Mouse (Mus musculus) heart, embryonic 15.5 days (tissue): ENCODE data around the gene Hoxb8. TPM values are rescaled to one million over a fixed set of nuclear protein-coding genes. Genes with fewer than 3 reads are reported as not detected.
A peak's percentile ranks its signal among the peaks of the same experiment; 100 is the strongest.

Experiments used
- ATAC-seq: fragments of 200-750 bp; cut with Nextera tagmentation; replicated peaks from 2 replicates; pipeline ENCODE4 v1.8.0; 2017; ENCODE audit warnings: low read depth, moderate TSS enrichment; ENCODE audit not compliant: insufficient number of reproducible peaks, insufficient read depth, low FRiP score
- H3K27ac ChIP-seq: fragments of 300-500 bp; sonication (generic); 2 replicates; pipeline ENCODE4 v1.5.1; 2015; ENCODE audit warnings: mild to moderate bottlenecking, inconsistent platforms
- H3K27me3 ChIP-seq: fragments of 300-500 bp; sonication (generic); 2 replicates; pipeline ENCODE4 v1.6.1; 2015; ENCODE audit warnings: inconsistent platforms
- H3K36me3 ChIP-seq: fragments of 300-500 bp; sonication (generic); 2 replicates; pipeline ENCODE4 v1.6.1; 2015; ENCODE audit warnings: mild to moderate bottlenecking, inconsistent platforms
- H3K4me1 ChIP-seq: fragments of 300-500 bp; sonication (generic); replicated peaks from 2 replicates; pipeline ENCODE4 v1.6.1; 2015; ENCODE audit warnings: inconsistent platforms
- H3K4me2 ChIP-seq: fragments of 300-500 bp; sonication (generic); 2 replicates; pipeline ENCODE4 v1.6.1; 2015; ENCODE audit warnings: inconsistent platforms, mild to moderate bottlenecking, moderate library complexity
- H3K4me3 ChIP-seq: fragments of 300-500 bp; sonication (generic); 2 replicates; pipeline ENCODE4 v1.5.1; 2015; ENCODE audit warnings: mild to moderate bottlenecking, inconsistent platforms
- H3K9ac ChIP-seq: fragments of 300-500 bp; sonication (generic); 2 replicates; pipeline ENCODE4 v1.6.1; 2015; ENCODE audit warnings: mild to moderate bottlenecking, inconsistent platforms
- H3K9me3 ChIP-seq: fragments of 300-500 bp; sonication (generic); replicated peaks from 2 replicates; pipeline ENCODE4 v1.6.1; 2016; ENCODE audit warnings: inconsistent platforms
- WGBS: fragments of 180-500 bp; shearing (Covaris S2); methylation state at CpG from one replicate; pipeline ENCODE4 v1.1.7; 2015; ENCODE audit warnings: mixed read lengths; 5-methylcytosine and 5-hydroxymethylcytosine counted together
- polyA plus RNA-seq: library from polyadenylated mRNA; unstranded; fragments of >200 nt; fragmentation: Nextera tagmentation; extraction: Ambion mirVana; gene quantifications from 2 replicates; pipeline ENCODE4 v1.2.1, GENCODE M21; 2015

Hoxb8 gene
- polyA plus RNA-seq, 1 experiment from 2014 or later = not detected

GRCm38 (mm10) chr11:96304381-96305195 lies 22.9 kb downstream of the Hoxb8 start:
- Histone ChIP-seq H3K36me3 (no peaks in the 10 kb centered on the region), H3K9me3 (no peaks in the 10 kb centered on the region), H3K4me2 (peak overlapping the region; percentile 50), H3K27me3 (peaks cover 100% of the 10 kb centered on the region), H3K9ac (no peak overlapping the region), H3K4me1 (peaks cover 19% of the 10 kb centered on the region), H3K4me3 (peak overlapping the region; percentile 40), H3K27ac (no peak overlapping the region)
- no peak for ATAC-seq
- WGBS = 6% methylated on average over 38 of the region's 38 CpGs

- Histone ChIP-seq H3K9ac (no peak overlapping the region), H3K36me3 (no peaks in the 10 kb centered on the region), H3K4me1 (peaks cover 14% of the 10 kb centered on the region), H3K27me3 (peaks cover 100% of the 10 kb centered on the region), H3K27ac (no peak overlapping the region), H3K4me3 (no peak overlapping the region), H3K9me3 (no peaks in the 10 kb centered on the region), H3K4me2 (no peak overlapping the region; the same call in 1 of the 2 replicates)
- no peak for ATAC-seq
- 70% methylated on average over 6 of the region's 6 CpGs for WGBS
Measured at GRCm38 (mm10) chr11:96305505-96306182, 23.9 kb downstream of the Hoxb8 start.

- no peak overlapping the region for H3K4me2 ChIP-seq
Measured at GRCm38 (mm10) chr11:96306183-96306907, 24.6 kb downstream of the Hoxb8 start.

GRCm38 (mm10) chr11:96306908-96307269 lies 25.2 kb downstream of the Hoxb8 start:
- Histone ChIP-seq H3K4me1 (peaks cover 20% of the 10 kb centered on the region), H3K9ac (no peak overlapping the region), H3K4me3 (no peak overlapping the region; the same call in 1 of the 2 replicates), H3K27me3 (peaks cover 99% of the 10 kb centered on the region), H3K4me2 (no peak overlapping the region), H3K36me3 (no peaks in the 10 kb centered on the region), H3K27ac (no peak overlapping the region), H3K9me3 (no peaks in the 10 kb centered on the region)
- WGBS = 18% methylated on average over 13 of the region's 13 CpGs
- no peak for ATAC-seq

More at GRCm38 (mm10) chr11:96306183-96306907, 24.6 kb downstream of the Hoxb8 start:
- Histone ChIP-seq H3K4me1 (peaks cover 17% of the 10 kb centered on the region; the same call in 1 of the 2 replicates), H3K36me3 (no peaks in the 10 kb centered on the region), H3K9ac (no peak overlapping the region), H3K9me3 (no peaks in the 10 kb centered on the region), H3K27me3 (peaks cover 100% of the 10 kb centered on the region), H3K4me3 (no peak overlapping the region; the same call in 1 of the 2 replicates), H3K27ac (no peak overlapping the region)
- 30% methylated on average over 7 of the region's 7 CpGs for WGBS
- ATAC-seq = no peak

- ATAC-seq = no peak
- Histone ChIP-seq H3K4me2 (no peak overlapping the region), H3K36me3 (no peaks in the 10 kb centered on the region), H3K27ac (no peak overlapping the region; the same call in 1 of the 2 replicates), H3K9me3 (no peaks in the 10 kb centered on the region), H3K4me3 (no peak overlapping the region), H3K9ac (no peak overlapping the region), H3K4me1 (peaks cover 18% of the 10 kb centered on the region), H3K27me3 (peaks cover 99% of the 10 kb centered on the region)
- 34% methylated on average over 4 of the region's 4 CpGs for WGBS
Measured at GRCm38 (mm10) chr11:96308763-96309162, 27.1 kb downstream of the Hoxb8 start.

- H3K9ac ChIP-seq = no peak overlapping the region
- WGBS = 28% methylated on average over 4 of the region's 4 CpGs
- no peak overlapping the region for H3K4me2 ChIP-seq
- no peak overlapping the region; the same call in 1 of the 2 replicates for H3K27ac ChIP-seq
- no peaks in the 10 kb centered on the region for H3K9me3 ChIP-seq
- peaks cover 15% of the 10 kb centered on the region for H3K4me1 ChIP-seq
- H3K27me3 ChIP-seq = peaks cover 99% of the 10 kb centered on the region
- H3K36me3 ChIP-seq = no peaks in the 10 kb centered on the region
- H3K4me3 ChIP-seq = no peak overlapping the region
- ATAC-seq = no peak
Measured at GRCm38 (mm10) chr11:96309288-96309687, 27.6 kb downstream of the Hoxb8 start.

- Histone ChIP-seq H3K27me3 (peaks cover 99% of the 10 kb centered on the region), H3K4me3 (no peak overlapping the region), H3K36me3 (no peaks in the 10 kb centered on the region), H3K4me1 (peaks cover 11% of the 10 kb centered on the region), H3K9me3 (no peaks in the 10 kb centered on the region), H3K4me2 (peak overlapping the region; percentile 56; the same call in 1 of the 2 replicates), H3K27ac (no peak overlapping the region), H3K9ac (no peak overlapping the region)
- ATAC-seq = no peak
- WGBS = 19% methylated on average over 20 of the region's 20 CpGs
Measured at GRCm38 (mm10) chr11:96310183-96310938, 28.7 kb downstream of the Hoxb8 start.

- Histone ChIP-seq H3K4me1 (peaks cover 11% of the 10 kb centered on the region), H3K9ac (peak overlapping the region; percentile 21; the same call in 1 of the 2 replicates), H3K27ac (no peak overlapping the region; the same call in 1 of the 2 replicates), H3K4me3 (peak overlapping the region; percentile 40), H3K27me3 (peaks cover 99% of the 10 kb centered on the region), H3K4me2 (peak overlapping the region; percentile 56), H3K9me3 (no peaks in the 10 kb centered on the region), H3K36me3 (no peaks in the 10 kb centered on the region)
- no peak for ATAC-seq
- 15% methylated on average over 6 of the region's 6 CpGs for WGBS
Measured at GRCm38 (mm10) chr11:96311097-96311496, 29.4 kb downstream of the Hoxb8 start.

GRCm38 (mm10) chr11:96311520-96312417 lies 30.1 kb downstream of the Hoxb8 start:
- H3K27me3 ChIP-seq = peaks cover 99% of the 10 kb centered on the region
- ATAC-seq = peak; percentile 71; the same call in 1 of the 2 replicates
- peak overlapping the region; percentile 40 for H3K4me3 ChIP-seq
- H3K36me3 ChIP-seq = no peaks in the 10 kb centered on the region
- 2% methylated on average over 31 of the region's 31 CpGs for WGBS
- H3K9me3 ChIP-seq = no peaks in the 10 kb centered on the region
- H3K4me2 ChIP-seq = peak overlapping the region; percentile 56
- H3K4me1 ChIP-seq = peaks cover 11% of the 10 kb centered on the region
- H3K27ac ChIP-seq = no peak overlapping the region; the same call in 1 of the 2 replicates
- peak overlapping the region; percentile 21; the same call in 1 of the 2 replicates for H3K9ac ChIP-seq

GRCm38 (mm10) chr11:96313134-96313533 lies 31.4 kb downstream of the Hoxb8 start:
- no peaks in the 10 kb centered on the region for H3K9me3 ChIP-seq
- peaks cover 13% of the 10 kb centered on the region for H3K4me1 ChIP-seq
- peaks cover 99% of the 10 kb centered on the region for H3K27me3 ChIP-seq
- no peak overlapping the region; the same call in 1 of the 2 replicates for H3K4me2 ChIP-seq
- WGBS = 43% methylated on average over 2 of the region's 2 CpGs
- no peak overlapping the region for H3K4me3 ChIP-seq
- H3K27ac ChIP-seq = no peak overlapping the region
- H3K36me3 ChIP-seq = no peaks in the 10 kb centered on the region
- no peak overlapping the region for H3K9ac ChIP-seq
- ATAC-seq = no peak
